ENCODE assay signal across 8 mouse cellular contexts in the genomic region with DNA sequence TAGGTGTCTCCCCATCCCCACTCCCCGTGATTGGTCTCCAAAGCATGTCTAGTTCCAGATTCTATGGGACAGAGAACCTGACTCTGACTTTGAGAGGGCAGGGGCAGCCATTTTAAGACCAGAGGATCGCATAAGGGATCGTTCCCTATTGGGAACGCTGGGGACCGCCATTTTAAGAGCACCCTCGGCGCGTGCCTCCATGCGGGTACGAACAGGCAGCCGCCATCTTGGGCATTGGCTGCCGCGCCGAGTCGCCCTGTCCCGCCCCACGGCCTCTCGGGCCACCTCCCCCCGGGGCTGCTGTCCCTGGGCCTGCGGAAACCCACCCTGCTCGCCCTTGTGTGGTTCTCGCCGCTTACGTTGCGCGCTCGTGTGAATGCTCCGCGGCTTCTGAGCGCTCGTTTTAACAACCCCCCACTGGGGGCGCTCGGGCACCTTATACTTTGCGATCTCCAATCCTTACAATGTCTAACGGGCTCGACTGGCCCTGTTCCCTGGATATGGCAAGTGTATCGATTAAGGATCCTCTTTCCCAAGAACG. TPM values are rescaled to one million over a fixed set of nuclear protein-coding genes. Genes with fewer than 3 reads are reported as not detected.
DNase-seq lines count a peak whose midpoint lies in the region; ATAC-seq and TF ChIP-seq lines count a peak whose summit lies in the region.

TSS of gene Bscl2 (plus strand) at position 217 of the 541 bp plus-strand sequence.

- DNase-seq in cerebellum, adult 11-12 months: peak; percentile 86
- DNase-seq in heart, postnatal 25 days (ENCODE audit: low spot score): peak; percentile 66
- peak; percentile 82 to 93 for DNase-seq in layer of hippocampus, adult 18-20 months (ENCODE audit: low spot score in 2 of 2)
- DNase-seq in lung, adult 18-20 months: peak; percentile 82 to 84
- peak; percentile 88 for DNase-seq in testis, postnatal 10 days (ENCODE audit: low spot score)

- H3K9ac ChIP-seq in forebrain, embryonic 16.5 days (replicated peaks; ENCODE audit: low read depth, low read length): peak within 1 kb of the TSS; percentile 76
- peak within 1 kb of the TSS; percentile 86 for H3K9ac ChIP-seq in neural tube, embryonic 14.5 days (replicated peaks; ENCODE audit: low read depth, low read length)

- WGBS in forebrain, embryonic 16.5 days: under 1% methylated on average over 38 of the region's 38 CpGs
- under 1% methylated on average over 37 of the region's 38 CpGs for WGBS in neural tube, embryonic 14.5 days

- peak within 1 kb of the TSS; percentile 98 for H3K27ac ChIP-seq in forebrain, embryonic 16.5 days (ENCODE audit: low read length)
- H3K27ac ChIP-seq in neural tube, embryonic 14.5 days (ENCODE audit: low read depth, low read length): peak within 1 kb of the TSS; percentile 97

- peak within 1 kb of the TSS; percentile 76 for H3K4me3 ChIP-seq in E14TG2a.4 (replicated peaks; ENCODE audit: low read length)
- H3K4me3 ChIP-seq in forebrain, embryonic 16.5 days (replicated peaks; ENCODE audit: low read length): peak within 1 kb of the TSS; percentile 74
- H3K4me3 ChIP-seq in neural tube, embryonic 14.5 days (ENCODE audit: low read depth, low read length): peak within 1 kb of the TSS; percentile 72

- H3K27me3 ChIP-seq in E14TG2a.4 (ENCODE audit: insufficient read depth, low read length): no peaks in the 10 kb centered on the region
- H3K27me3 ChIP-seq in forebrain, embryonic 16.5 days (replicated peaks; ENCODE audit: control insufficient read depth, insufficient read depth, low read length): no peaks in the 10 kb centered on the region
- H3K27me3 ChIP-seq in neural tube, embryonic 14.5 days (ENCODE audit: control insufficient read depth, insufficient read depth, low read length): no peaks in the 10 kb centered on the region

- peak; percentile 72 for ATAC-seq in forebrain, embryonic 16.5 days
- ATAC-seq in neural tube, embryonic 14.5 days (ENCODE audit: low read depth): peak; percentile 64

- H3K4me1 ChIP-seq in E14TG2a.4 (replicated peaks; ENCODE audit: low read depth, low read length): peaks cover 58% of the 10 kb centered on the region
- H3K4me1 ChIP-seq in forebrain, embryonic 16.5 days (replicated peaks; ENCODE audit: control insufficient read depth, insufficient read depth, low read length): peaks cover 22% of the 10 kb centered on the region
- H3K4me1 ChIP-seq in neural tube, embryonic 14.5 days (ENCODE audit: control insufficient read depth, insufficient read depth, low read length): peaks cover 17% of the 10 kb centered on the region

- intact Hi-C loops in heart, postnatal 25 days (cut with DNase I): no loop called here

- H3K4me2 ChIP-seq in forebrain, embryonic 16.5 days (ENCODE audit: low read length): peak within 1 kb of the TSS; percentile 91
- H3K4me2 ChIP-seq in neural tube, embryonic 14.5 days (ENCODE audit: low read depth, low read length): peak within 1 kb of the TSS; percentile 66

- no peaks in the 10 kb centered on the region for H3K9me3 ChIP-seq in E14TG2a.4 (ENCODE audit: low read length)
- no peaks in the 10 kb centered on the region for H3K9me3 ChIP-seq in forebrain, embryonic 16.5 days (ENCODE audit: control insufficient read depth, low read length)
- no peaks in the 10 kb centered on the region for H3K9me3 ChIP-seq in neural tube, embryonic 14.5 days (ENCODE audit: control insufficient read depth, low read length)

- peaks cover 47% of the 10 kb centered on the region for H3K36me3 ChIP-seq in E14TG2a.4 (ENCODE audit: insufficient read depth, low read length)
- peaks cover 13% of the 10 kb centered on the region for H3K36me3 ChIP-seq in forebrain, embryonic 16.5 days (ENCODE audit: control insufficient read depth, insufficient read depth)
- H3K36me3 ChIP-seq in neural tube, embryonic 14.5 days (ENCODE audit: control insufficient read depth, insufficient read depth, low read length): peaks cover 20% of the 10 kb centered on the region

- peak; percentile 30 for TF ChIP-seq CTCF in E14TG2a.4 (conservative IDR thresholded peaks at IDR 0.05; ENCODE audit: low read length)

RNA-seq across cellular contexts. Expression of gene Bscl2, which starts in this region (rescaled TPM):
- polyA plus RNA-seq in forebrain, embryonic 16.5 days (2015; fragmentation: Nextera tagmentation; extraction: Ambion mirVana): 88.3 and 98.7 TPM in 2 replicates
- 10 to 100 TPM; 23.9 to 24.0 TPM for total RNA-seq in heart, postnatal 25 days (2021)
- total RNA-seq in layer of hippocampus, adult 18-20 months (2021): 10 to 100 TPM; 94.8 to 97.6 TPM
- polyA plus RNA-seq in neural tube, embryonic 14.5 days (2014; fragmentation: Nextera tagmentation; extraction: Ambion mirVana): 86.3 and 94.5 TPM in 2 replicates

Comparison
In these comparisons a context has a peak if more than half of its experiments do, and no peak if none do; other contexts are left out.
1. Peak in every context shown above with its lines: DNase-seq, ATAC-seq, H3K4me3 ChIP-seq and H3K27ac ChIP-seq.